Mouse (Mus musculus) 3T3-L1 (cell line): ENCODE measurements at regions not wholly inside any gene's neighbourhood (a gene's known extent, or its start where the extent isn't known, plus 50 kb on each side); places are given as distances from the start of the nearest gene placed in this dataset.
"Not testable (repeated sequence)": the region's sequence is repeated elsewhere in the genome, so short reads cannot be mapped to it uniquely, and the experiment has no call there.

Experiments used
- DNase-seq: peaks from one replicate; pipeline ENCODE4 v3.0.0-alpha.2; 2015; ENCODE audit warnings: low read depth, low spot score

DNA sequence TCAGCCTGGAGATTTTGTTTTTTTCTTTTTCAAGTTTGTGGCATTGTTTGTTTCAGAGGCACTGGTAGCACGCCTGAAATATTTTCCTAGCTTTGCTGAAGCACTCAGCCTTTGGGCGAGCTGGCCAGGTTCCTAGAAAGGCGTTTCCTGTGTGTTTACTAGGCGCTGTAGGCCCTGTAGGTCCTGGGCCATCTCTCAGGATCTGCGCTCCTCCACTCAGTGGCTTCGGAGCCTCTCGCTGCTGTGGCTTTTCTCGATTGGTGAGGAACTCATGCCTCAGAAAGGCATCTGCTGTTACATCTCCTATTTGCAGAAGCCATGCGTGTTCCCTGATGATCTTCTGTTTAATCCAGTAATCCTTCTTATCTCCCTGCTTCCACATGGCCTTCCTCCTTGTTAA is 188.0 kb upstream of the Plcz1 start:
- peak; percentile 29 for DNase-seq

DNA sequence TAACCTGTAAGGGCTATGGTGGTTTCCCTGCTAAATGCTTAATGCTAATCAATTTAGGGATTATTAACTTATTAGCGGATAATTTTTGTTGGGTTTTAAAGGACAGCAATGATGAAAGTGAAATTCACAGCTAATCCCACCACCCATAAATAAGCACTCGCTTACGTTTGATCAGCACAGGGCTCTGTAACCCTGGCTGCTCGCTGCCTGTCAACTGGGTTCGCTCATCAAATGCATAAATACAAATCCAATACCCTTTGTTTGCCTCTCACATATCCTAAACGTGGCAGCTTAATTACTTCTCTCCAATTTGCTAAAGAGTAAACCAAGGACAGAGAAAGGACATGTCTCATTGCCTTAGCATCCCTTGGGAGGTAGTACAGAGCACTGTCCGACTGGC is 187.5 kb upstream of the Plcz1 start:
- DNase-seq = no peak

DNA sequence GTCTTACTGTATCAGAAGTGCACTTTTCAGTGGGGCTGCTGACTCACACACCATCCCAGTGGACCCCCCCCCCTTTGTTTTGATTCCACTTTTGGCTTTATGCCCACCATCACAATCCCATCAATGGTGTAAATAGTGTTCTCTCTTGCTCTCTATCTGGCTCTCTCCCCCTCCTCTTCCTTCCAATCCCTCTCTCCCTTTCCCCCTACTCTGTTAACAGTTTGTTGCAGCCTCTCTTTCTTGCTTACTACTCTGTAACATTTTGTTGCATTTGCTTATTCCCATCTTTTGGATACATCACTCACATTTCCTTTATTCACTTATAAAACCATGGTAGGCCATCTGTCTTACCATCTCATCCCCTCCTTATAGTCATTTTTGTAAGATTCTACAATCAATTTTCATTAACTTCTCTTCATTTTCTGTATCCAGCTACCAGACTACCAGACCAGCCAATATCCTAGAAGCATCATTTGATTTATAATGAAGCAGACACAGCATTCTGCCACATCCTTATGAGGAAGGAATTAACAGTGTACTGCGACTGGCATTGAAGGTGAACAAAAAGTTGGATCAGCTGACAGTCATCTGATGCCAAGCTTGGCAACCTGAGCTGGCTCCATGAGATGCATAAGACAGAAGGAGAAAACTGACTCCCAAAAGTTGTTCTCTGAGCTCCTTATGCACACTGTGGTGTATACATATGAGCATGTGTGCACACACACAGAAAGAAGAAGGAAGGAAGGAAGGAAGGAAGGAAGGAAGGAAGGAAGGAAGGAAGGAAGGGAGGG is 181.5 kb upstream of the Plcz1 start:
- DNase-seq = no peak

DNA sequence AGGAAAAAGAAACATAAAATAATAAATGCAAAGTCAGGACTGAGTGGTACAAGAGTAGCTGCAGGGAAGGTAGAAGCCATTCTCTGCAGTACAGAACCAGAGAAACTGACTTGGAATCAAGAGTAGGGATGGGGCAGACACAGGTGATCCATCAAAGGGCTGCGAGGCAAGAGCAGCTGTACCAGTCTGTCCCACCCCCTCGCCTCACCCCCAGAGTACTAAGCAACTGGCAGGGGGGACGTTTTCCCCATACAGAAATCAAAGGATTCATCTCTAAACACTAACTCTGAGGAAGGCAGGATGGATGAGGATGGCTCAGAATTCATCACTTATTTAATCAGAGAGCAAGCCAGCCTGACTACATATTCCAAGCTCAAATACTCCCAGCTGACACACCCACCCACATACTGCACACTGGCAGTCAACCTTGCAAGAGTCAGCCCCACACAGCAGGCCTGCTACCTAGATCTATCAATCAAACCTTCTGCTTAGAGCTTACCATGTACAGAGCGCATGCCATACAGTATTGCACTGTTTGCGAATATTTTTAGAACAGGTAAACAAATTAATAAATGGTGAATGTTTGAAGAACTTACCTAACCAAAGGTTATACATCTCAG is 180.5 kb upstream of the Plcz1 start:
- no peak for DNase-seq

DNA sequence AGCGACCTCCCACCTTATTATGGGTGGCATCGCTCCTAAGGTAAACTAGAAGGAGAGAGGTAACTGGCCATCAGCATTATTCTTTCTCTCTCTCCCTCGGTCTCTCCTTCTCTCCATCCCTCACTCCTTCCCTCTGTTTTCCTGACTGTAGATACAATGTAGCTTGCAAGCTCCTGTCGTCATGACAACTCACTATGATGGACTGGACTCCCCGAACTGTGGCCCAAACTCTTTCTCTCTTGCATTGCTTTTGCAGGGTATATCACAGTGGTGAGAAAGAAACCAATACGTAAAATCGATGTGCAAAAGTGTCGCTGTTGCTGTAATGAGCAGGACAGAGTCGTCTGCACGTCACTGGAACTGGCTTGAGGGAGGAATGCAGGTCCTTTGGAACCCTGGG is 177.5 kb upstream of the Plcz1 start:
- DNase-seq = no peak

- DNase-seq = no peak
Observed at GRCm38 (mm10) chr6:140212403-140212802, 171.1 kb upstream of the Plcz1 start.

DNA sequence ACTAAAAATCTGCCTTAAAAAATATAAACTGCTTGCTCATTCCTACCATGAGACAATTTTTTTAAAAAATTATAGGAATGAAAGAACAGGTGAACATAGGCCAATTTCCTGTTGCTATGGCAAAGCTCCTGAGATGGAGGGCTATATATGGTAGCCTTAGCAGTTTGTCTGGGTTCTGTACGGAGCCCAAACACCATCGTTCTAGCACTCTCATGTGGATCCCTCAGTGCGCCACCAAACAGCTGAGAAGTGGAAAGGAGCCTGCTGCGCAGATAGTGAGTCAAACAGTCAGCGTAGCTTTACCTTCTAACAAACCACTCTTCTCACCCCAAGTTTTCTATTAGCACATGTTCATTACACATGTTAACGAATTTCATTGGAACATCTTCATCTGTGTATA is 168.9 kb upstream of the Plcz1 start:
- no peak for DNase-seq

- DNase-seq = no peak
Observed at GRCm38 (mm10) chr6:140209083-140209482, 167.8 kb upstream of the Plcz1 start.

DNA sequence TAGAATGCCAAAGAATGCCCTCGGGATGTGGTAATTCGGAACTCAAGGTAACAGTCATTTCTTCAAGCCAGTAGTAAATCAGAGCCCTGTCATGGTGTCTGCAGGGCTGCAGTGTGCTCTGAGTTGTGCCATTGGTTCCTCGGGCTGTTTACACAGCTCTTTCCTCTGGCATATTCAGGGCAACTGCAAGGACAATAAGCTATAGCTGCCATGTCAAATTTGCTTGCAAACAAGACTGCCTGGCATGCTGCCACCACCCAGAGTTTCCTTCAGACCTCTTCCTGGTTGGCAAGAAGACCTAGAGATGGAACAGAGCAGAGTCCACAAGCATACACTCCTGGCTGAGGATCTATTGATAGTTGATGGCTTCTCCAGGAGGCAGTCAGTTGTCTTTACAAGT is 167.1 kb upstream of the Plcz1 start:
- no peak for DNase-seq

DNA sequence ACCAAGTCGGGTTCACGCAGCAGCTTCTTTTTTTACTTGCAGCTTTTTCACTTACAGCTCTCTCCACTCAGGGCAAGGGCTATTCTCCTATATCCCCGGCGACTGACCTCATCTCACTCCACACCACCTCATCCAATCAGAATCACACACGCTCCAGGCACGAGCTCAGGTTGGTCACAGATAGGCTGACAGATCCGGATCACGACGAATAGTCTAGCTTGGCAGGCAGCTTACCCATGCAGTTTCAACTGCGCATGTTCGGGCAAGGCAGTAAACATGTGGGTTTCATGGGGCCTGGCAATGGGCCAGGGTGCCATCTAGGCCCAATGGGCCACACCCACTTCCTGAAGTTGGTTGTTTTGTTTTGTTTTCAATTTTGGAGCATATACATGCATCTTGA is 165.4 kb upstream of the Plcz1 start:
- not testable (repeated sequence) for DNase-seq

DNA sequence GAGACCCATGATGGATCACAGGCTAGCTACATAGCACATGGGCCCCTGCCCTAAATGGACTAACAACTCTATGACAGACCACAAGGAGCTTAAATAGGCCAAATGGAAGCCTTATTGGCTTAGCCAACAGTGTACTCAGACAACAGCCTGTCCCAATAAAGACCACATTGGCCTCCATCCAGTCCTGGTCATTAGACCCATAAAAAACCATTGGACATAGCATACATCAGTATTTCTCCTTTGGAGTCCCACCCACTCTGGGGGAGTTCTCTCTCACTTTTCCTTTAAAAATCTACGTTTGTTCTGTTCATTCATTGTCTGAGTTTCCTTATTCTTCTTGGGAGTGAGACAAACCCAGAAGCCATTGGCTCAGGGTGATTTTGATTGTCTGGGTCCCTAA is 160.1 kb upstream of the Plcz1 start:
- DNase-seq = no peak

DNA sequence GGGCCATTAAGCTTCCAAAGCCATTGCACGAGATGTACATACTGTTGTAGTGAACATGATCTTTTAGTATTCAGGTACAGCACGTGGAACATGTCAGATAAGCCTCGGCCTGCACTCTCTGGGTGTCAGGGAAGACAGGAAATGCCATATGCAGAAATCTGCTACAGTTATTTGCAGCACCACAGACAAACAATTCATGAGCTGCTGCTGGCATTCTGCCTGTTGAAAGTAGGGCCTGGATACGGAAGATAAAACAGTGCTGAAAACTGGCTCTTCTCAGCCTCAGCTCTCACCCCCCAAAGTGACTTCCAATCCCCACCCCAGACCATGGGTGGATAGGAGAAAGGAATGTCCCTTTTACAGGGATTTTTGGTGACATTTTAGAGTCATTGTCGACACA is 159.1 kb upstream of the Plcz1 start:
- DNase-seq = no peak

GRCm38 (mm10) chr6:140198036-140198435 is 156.8 kb upstream of the Plcz1 start:
- no peak for DNase-seq

- DNase-seq = no peak
Observed at GRCm38 (mm10) chr6:140197113-140197675, 155.9 kb upstream of the Plcz1 start.

- DNase-seq = no peak
Observed at GRCm38 (mm10) chr6:140194276-140194675, 153.0 kb upstream of the Plcz1 start.

- no peak for DNase-seq
Observed at GRCm38 (mm10) chr6:140193084-140193939, 152.1 kb upstream of the Plcz1 start.

DNA sequence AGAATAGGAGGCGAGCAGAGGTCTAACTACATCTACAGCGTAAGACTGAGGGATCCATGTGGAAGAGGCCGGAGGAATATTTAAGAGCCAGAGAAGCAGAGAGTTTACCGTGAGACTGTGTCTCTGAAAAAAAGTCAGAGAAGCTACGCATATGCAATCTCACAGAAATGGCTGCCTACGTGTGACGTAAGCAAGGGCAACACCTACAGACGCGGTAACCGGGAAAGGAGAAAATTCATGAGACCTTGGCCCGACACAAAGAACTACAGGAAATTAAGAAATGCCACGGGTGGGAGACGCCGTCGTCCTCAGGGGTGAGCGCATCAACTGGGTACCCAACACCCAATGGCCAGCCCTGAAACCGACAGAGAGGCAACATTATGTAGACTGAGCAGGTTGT is 151.3 kb upstream of the Plcz1 start:
- no peak for DNase-seq

DNA sequence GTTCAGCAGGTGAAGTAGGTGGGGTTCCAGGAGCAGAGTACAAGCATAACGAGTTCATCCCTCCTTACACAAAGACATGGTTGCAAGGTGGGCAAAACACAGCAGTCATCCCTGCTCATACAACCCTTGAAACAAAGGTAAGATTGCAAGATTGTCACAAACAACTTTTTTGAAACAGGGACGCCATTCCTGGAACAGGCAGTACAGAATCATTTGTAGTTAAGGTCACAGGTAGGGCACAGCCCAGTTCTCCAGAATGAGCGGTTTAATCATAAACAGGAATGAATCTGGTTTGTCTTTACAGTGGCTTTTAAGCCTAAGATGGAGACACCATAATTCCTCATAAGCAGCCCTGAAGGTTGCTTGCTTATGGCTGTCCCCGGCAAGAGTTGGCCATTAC is 150.1 kb upstream of the Plcz1 start:
- DNase-seq = no peak

GRCm38 (mm10) chr6:140189601-140190000 is 148.3 kb upstream of the Plcz1 start:
- no peak for DNase-seq

- DNase-seq = no peak
Observed at GRCm38 (mm10) chr6:140187733-140188132, 146.5 kb upstream of the Plcz1 start.

- DNase-seq = no peak
Observed at GRCm38 (mm10) chr6:140187106-140187505, 145.8 kb upstream of the Plcz1 start.

- DNase-seq = no peak
Observed at GRCm38 (mm10) chr6:140179999-140180398, 138.7 kb upstream of the Plcz1 start.
